Mouse (Mus musculus) NIH3T3 (cell line): Measurements from ENCODE around the gene Ankfy1.
A peak's percentile ranks its signal among the peaks of the same experiment; 100 is the strongest.

Experiments used
- DNase-seq: peaks from one replicate; pipeline ENCODE4 v3.0.0-alpha.2; 2012; ENCODE audit warnings: low read depth

The Ankfy1 gene

GRCm38 (mm10) chr11:72795455-72796295, 105.9 kb downstream of the Ankfy1 start, which contains the start of the genes Cyb5d2 and Zzef1:
Cyb5d2 (minus strand) TSS chr11:72796142.
Zzef1 (plus strand) TSS chr11:72796226.
- peak; percentile 97 for DNase-seq

GRCm38 (mm10) chr11:72796296-72796687, 106.5 kb downstream of the Ankfy1 start:
- DNase-seq = peak; percentile 55

- peak; percentile 8 for DNase-seq
Measured at GRCm38 (mm10) chr11:72796773-72797338, 107.0 kb downstream of the Ankfy1 start.

- no peak for DNase-seq
Measured at GRCm38 (mm10) chr11:72798112-72798511, 108.3 kb downstream of the Ankfy1 start.

- no peak for DNase-seq
Measured at GRCm38 (mm10) chr11:72801182-72801581, 111.4 kb downstream of the Ankfy1 start.

GRCm38 (mm10) chr11:72803038-72803437, 113.2 kb downstream of the Ankfy1 start:
- DNase-seq = no peak

GRCm38 (mm10) chr11:72804586-72804985, 114.8 kb downstream of the Ankfy1 start:
- peak; percentile 25 for DNase-seq

GRCm38 (mm10) chr11:72805232-72805631, 115.4 kb downstream of the Ankfy1 start:
- no peak for DNase-seq

GRCm38 (mm10) chr11:72806556-72806955, 116.8 kb downstream of the Ankfy1 start:
- DNase-seq = no peak

GRCm38 (mm10) chr11:72807992-72808391, 118.2 kb downstream of the Ankfy1 start:
- DNase-seq = peak; percentile 38

- DNase-seq = no peak
Measured at GRCm38 (mm10) chr11:72813687-72814086, 123.9 kb downstream of the Ankfy1 start.

GRCm38 (mm10) chr11:72814188-72814587, 124.4 kb downstream of the Ankfy1 start:
- DNase-seq = no peak

- DNase-seq = no peak
Measured at GRCm38 (mm10) chr11:72816859-72817258, 127.1 kb downstream of the Ankfy1 start.

GRCm38 (mm10) chr11:72818067-72818466, 128.3 kb downstream of the Ankfy1 start:
- DNase-seq = no peak

- DNase-seq = peak; percentile 33
Measured at GRCm38 (mm10) chr11:72821041-72821440, 131.2 kb downstream of the Ankfy1 start.
